Mouse (Mus musculus) kidney, adult 18-20 months (tissue): ENCODE results near the gene Tmem116.
A peak's percentile ranks its signal among the peaks of the same experiment; 100 is the strongest.

ENCODE experiments used
- DNase-seq: peaks from one replicate; pipeline ENCODE4 v3.0.0; 2021

Gene Tmem116

GRCm38 (mm10) chr5:121451644-121452025 is at the start of gene Tmem116:
Tmem116 (plus strand) TSS chr5:121451893.
- peak; percentile 48 for DNase-seq

GRCm38 (mm10) chr5:121407856-121408255 is 43.8 kb upstream of the Tmem116 start:
- peak; percentile 31 for DNase-seq

- DNase-seq, result no peak
These were observed 40.7 kb upstream of the Tmem116 start for GRCm38 (mm10) chr5:121410975-121411374.

- no peak for DNase-seq
These were observed 31.0 kb upstream of the Tmem116 start for GRCm38 (mm10) chr5:121420721-121421120.

GRCm38 (mm10) chr5:121422787-121423186 is 28.9 kb upstream of the Tmem116 start:
- no peak for DNase-seq

GRCm38 (mm10) chr5:121423297-121423696 is 28.4 kb upstream of the Tmem116 start:
- DNase-seq, result peak; percentile 77

GRCm38 (mm10) chr5:121428954-121429353 is 22.7 kb upstream of the Tmem116 start:
- DNase-seq, result no peak

GRCm38 (mm10) chr5:121438131-121438530 is 13.6 kb upstream of the Tmem116 start:
- no peak for DNase-seq

GRCm38 (mm10) chr5:121438756-121439155 is 12.9 kb upstream of the Tmem116 start:
- DNase-seq, result no peak

GRCm38 (mm10) chr5:121443548-121443947 is 8.1 kb upstream of the Tmem116 start:
- DNase-seq, result peak; percentile 69

- DNase-seq, result no peak
These were observed 6.8 kb upstream of the Tmem116 start for GRCm38 (mm10) chr5:121444870-121445269.

GRCm38 (mm10) chr5:121448450-121448849 is 3.2 kb upstream of the Tmem116 start:
- peak; percentile 26 for DNase-seq

- peak; percentile 65 for DNase-seq
These were observed 1.7 kb upstream of the Tmem116 start for GRCm38 (mm10) chr5:121449976-121450375.

GRCm38 (mm10) chr5:121450476-121450875 is 1.2 kb upstream of the Tmem116 start:
- peak; percentile 57 for DNase-seq

- DNase-seq, result no peak
These were observed 490 bp upstream of the Tmem116 start for GRCm38 (mm10) chr5:121451203-121451602.

- peak; percentile 98 for DNase-seq
These were observed 555 bp downstream of the Tmem116 start, which contains the start of gene Erp29 for GRCm38 (mm10) chr5:121452026-121452869. Erp29 (minus strand) TSS chr5:121452506.

GRCm38 (mm10) chr5:121452906-121453305 is 1.2 kb downstream of the Tmem116 start:
- DNase-seq, result no peak

- DNase-seq, result no peak
These were observed 2.2 kb downstream of the Tmem116 start for GRCm38 (mm10) chr5:121453743-121454502.

- DNase-seq, result no peak
These were observed 2.8 kb downstream of the Tmem116 start for GRCm38 (mm10) chr5:121454503-121454782.

- DNase-seq, result no peak
These were observed 4.0 kb downstream of the Tmem116 start for GRCm38 (mm10) chr5:121455510-121456265.

- no peak for DNase-seq
These were observed 9.9 kb downstream of the Tmem116 start for GRCm38 (mm10) chr5:121461339-121462170.

GRCm38 (mm10) chr5:121462171-121462502 is 10.4 kb downstream of the Tmem116 start:
- DNase-seq, result no peak

GRCm38 (mm10) chr5:121462967-121463366 is 11.3 kb downstream of the Tmem116 start:
- peak; percentile 80 for DNase-seq
